Mouse (Mus musculus) embryonic stem cell, embryonic (primary cell): ENCODE results near the gene Arl6ip4.

ENCODE experiments used
- CTCF ChIA-PET, 4 experiments: fragments of 300-600 bp in 2 of 4; fragments of 350-600 bp in 2 of 4; sonication (Branson Sonifier 250); formaldehyde crosslinking; loops; one replicate each; lab custom pipeline; 2022; ENCODE audit warnings: inconsistent platforms in 2 of 4; lab: Charles Lee
- POLR2A ChIA-PET, 4 experiments: fragments of 300-600 bp in 2 of 4; fragments of 350-600 bp in 2 of 4; sonication (Branson Sonifier 250); formaldehyde crosslinking; loops; one replicate each; lab custom pipeline; 2022; ENCODE audit warnings: antibody characterized with exemption in 4 of 4, inconsistent platforms in 1 of 4; lab: Charles Lee

The Arl6ip4 gene

DNA sequence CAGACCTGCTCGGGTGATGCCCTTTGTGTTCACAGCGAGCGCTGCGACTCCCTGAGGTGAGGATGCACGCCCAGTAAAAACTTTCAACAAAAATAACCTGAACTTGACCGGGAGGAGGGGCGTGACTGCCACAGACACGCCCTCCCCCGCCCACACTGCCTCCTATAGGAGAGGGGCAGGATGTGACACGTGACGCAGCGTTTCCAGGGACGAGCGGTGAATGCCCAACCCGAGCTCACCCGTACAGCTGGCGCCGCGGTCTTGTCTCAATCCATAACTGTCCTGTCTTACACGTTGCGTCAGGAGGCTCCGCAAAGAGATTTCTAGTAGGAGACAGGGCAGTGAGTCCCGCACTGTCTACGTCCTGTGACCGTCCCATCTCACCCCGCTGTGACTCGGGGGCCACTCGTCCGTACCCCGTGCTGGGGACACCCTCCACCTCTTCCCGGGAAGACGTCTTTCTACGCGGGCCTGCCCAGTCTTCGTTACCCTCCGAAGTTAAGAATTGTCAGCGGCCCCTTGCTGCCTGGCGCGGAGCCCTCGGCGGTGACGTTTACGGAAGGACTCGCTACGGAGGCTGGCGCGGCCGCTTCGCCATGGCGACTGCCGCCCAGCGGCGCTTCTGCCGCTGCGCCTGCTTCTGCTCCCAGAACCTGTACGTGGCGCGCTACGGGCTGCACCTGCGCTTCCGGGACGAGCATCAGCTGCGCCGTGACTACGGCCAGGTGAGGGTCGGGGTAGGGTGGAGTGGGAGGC lies 4.0 kb upstream of the Arl6ip4 start, which contains the start of gene Ogfod2:
Gene Ogfod2, plus strand, starts transcription at position 556 of the 756 bp plus-strand sequence.
- CTCF ChIA-PET, result interaction anchor here in 3 of 4 experiments (0.6 to 3.1 kb wide), 12 partner anchors 9 to 214 kb away, joined by 3 to 13 read pairs (median 4); partner anchors contain the start of gene Abcb9 (in 1 of the 3)

DNA sequence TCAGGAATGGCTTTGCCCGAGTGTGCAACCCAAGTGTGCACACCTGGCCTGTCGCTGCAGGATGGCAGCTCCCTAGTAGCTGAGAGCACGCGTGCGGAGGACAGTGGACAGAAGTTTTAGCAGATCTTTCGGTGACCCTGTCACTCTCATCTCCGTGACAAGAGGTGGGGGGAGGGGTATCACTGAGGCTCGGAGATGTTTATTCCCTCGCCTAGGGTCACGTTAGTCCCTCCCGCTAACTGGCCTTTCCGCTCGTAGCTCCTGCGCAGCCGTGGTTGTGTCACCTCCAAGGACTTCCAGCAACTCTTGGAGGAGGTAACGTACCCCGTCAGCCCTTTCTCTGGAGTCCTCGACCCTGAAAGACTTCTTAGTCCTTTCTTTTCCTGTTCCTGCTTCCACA lies 3.4 kb upstream of the Arl6ip4 start:
- POLR2A ChIA-PET, result interaction anchor here in 3 of 4 experiments (0.6 to 3.0 kb wide), 19 partner anchors 9 to 327 kb away, joined by 3 to 20 read pairs (median 4); partner anchors contain the start of genes Abcb9 (in 3 of the 3), 2810006K23Rik (in 2 of the 3), Mphosph9 (in 2 of the 3) and Ccdc62 (in 1 of the 3)

More for the DNA sequence above, 4.0 kb upstream of the Arl6ip4 start, which contains the start of gene Ogfod2:
- POLR2A ChIA-PET, result interaction anchor here in 3 of 4 experiments (0.6 to 3.0 kb wide), 16 partner anchors 9 to 216 kb away, joined by 3 to 20 read pairs (median 4); partner anchors contain the start of genes Abcb9 (in 3 of the 3), 2810006K23Rik (in 2 of the 3), Mphosph9 (in 2 of the 3) and Ccdc62 (in 1 of the 3)

DNA sequence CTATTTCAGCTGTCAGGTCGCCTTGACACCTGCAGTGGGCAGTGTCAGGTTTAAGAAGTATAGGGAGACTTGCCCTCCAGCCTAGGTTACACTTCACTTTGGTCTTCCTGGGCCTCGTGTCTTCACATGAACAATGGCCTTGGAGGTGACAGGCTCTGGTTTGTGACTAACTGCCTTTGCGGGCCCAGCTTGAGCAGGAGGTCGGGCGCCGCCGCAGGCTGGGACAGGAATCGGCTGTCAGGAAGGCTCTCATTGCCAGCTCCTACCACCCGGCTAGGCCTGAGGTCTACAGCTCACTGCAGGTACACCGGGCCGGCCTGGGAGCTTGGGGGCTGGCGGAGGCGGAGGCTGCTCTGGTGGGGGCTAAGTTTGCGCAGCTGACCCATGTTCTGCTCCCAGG lies 2.9 kb upstream of the Arl6ip4 start:
- ChIA-PET POLR2A (interaction anchor here in 3 of 4 experiments (0.6 to 3.0 kb wide), 18 partner anchors 8 to 326 kb away, joined by 3 to 20 read pairs (median 4); partner anchors contain the start of genes Abcb9 (in 3 of the 3), 2810006K23Rik (in 2 of the 3), Mphosph9 (in 2 of the 3) and Ccdc62 (in 1 of the 3)), CTCF (interaction anchor here in 3 of 4 experiments (0.5 to 3.1 kb wide), 10 partner anchors 11 to 494 kb away, joined by 3 to 13 read pairs (median 3); partner anchors contain the start of gene Abcb9 (in 3 of the 3))

More for the DNA sequence above, 3.4 kb upstream of the Arl6ip4 start:
- CTCF ChIA-PET, result interaction anchor here in 3 of 4 experiments (0.5 to 3.1 kb wide), 8 partner anchors 10 to 494 kb away, joined by 3 to 13 read pairs (median 3); partner anchors contain the start of gene Abcb9 (in 2 of the 3)

DNA sequence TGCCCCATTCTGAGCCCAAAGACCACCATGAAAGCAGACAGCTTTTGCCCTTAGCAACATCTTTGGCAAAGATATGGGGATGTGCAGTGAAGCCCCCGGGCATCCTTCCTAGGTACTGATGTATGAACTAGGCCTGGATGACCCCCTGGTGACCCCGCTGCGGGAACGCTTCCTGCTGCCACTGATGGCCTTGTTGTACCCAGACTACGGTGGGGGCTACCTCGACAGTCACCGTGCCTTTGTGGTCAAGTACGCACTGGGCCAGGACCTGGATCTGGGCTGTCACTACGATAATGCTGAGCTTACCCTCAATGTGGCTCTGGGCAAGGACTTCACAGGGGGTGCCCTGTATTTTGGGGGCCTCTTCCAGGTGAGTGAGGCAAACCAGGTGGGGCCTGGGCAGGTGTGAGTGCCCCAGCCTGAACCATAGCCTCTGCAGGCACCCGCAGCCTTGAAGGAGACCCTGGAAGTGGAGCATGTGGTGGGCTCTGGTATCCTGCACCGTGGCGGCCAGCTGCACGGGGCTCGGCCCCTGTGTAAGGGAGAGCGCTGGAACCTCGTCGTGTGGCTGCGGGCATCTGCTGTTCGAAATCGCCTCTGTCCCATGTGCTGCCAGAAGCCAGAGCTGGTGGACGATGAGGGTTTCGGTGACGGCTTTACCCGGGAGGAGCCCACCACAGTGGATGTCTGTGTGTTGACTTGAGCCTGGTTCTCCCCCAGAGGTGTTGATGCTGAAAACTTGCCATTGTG lies 1.4 kb upstream of the Arl6ip4 start:
- POLR2A ChIA-PET, result interaction anchor here in 1 of 4 experiments (1.6 kb wide), 1 partner anchor 11 kb away, joined by 6 read pairs; no protein-coding TSS in a partner anchor
- CTCF ChIA-PET, result interaction anchor here in 2 of 4 experiments (0.7 kb wide), 2 partner anchors 114 to 200 kb away, joined by 3 to 4 read pairs; no protein-coding TSS in a partner anchor

DNA sequence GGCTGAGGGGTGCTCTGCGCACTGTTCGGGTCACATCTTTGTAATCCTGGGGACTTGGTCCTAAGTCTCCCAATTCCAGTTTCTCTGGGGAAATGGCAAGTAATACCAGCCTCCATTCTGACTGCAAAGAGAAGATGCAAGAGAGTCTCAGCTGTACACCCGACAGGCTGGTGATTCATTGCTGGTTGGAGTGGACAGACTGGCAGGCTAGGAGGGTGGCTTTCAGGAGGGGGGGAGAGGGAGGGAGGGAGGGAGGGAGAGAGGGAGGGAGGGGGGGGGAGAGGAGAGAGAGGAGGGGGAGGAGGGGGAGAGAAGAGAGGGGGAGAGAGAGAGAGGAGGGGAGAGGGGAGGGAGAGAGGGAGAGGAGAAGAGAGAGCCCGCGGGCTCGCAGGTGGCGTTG lies 358 bp upstream of the Arl6ip4 start:
- ChIA-PET POLR2A (interaction anchor here in 3 of 4 experiments (0.6 to 2.0 kb wide), 9 partner anchors 15 to 351 kb away, joined by 3 to 6 read pairs (median 4); partner anchors contain the start of genes 2810006K23Rik (in 3 of the 3), Mphosph9 (in 3 of the 3) and Abcb9 (in 2 of the 3)), CTCF (interaction anchor here in 1 of 4 experiments (0.7 kb wide), 1 partner anchor 83 kb away, joined by 4 read pairs; the partner anchor contains the start of gene Vps37b)

DNA sequence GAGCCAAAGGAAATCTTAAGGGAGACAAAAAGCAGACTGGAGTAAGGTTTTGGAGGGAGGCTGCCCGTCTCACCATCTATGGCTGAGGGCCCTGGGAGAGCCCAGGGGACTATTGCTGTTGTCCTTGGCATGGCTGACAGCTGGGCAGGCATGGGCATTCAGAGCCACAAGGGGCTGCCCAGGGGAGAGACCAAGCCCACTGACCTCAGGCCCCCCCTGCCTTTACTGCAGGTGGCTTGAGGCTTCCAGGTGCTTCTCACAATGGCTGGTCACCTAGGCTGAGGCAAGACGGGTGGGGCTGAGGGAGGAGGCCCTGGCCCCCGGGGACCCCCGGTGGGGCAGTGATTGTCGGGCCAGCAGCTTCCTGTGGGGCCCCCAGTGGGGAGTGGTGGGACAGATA lies 3.3 kb downstream of the Arl6ip4 start:
- CTCF ChIA-PET, result interaction anchor here in 1 of 4 experiments (0.7 kb wide), 1 partner anchor 996 kb away, joined by 3 read pairs; no protein-coding TSS in a partner anchor
- POLR2A ChIA-PET, result interaction anchor here in 2 of 4 experiments (0.7 to 1.6 kb wide), 2 partner anchors 23 to 43 kb away, joined by 3 read pairs; partner anchors contain the start of gene Abcb9 (in 1 of the 2)

DNA sequence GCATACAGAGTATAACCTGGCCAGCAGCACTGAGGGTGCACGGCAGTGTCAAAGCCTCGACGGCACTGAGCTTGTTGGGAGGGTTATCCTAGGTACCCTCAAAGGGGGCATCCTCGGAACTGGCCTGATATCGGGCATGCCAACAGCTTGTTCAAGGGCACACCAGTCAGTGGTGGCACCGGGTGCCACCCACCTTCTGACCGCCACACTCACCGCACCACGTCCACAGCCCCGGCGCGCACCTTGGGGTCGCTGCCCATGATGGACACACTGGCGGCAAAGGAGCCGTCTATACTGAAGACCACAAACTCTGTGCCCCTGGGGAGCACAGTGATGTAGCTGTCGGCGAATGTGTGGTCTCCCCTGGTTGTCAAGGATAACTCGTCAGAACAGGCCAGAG lies 6.5 kb downstream of the Arl6ip4 start:
- CTCF ChIA-PET, result interaction anchor here in 1 of 4 experiments (0.7 to 1.0 kb wide), 3 partner anchors 34 to 178 kb away, joined by 3 to 5 read pairs (median 3); no protein-coding TSS in a partner anchor
- POLR2A ChIA-PET, result interaction anchor here in 2 of 4 experiments (0.6 to 1.1 kb wide), 5 partner anchors 9 to 1536 kb away, joined by 3 to 4 read pairs (median 3); partner anchors contain the start of gene Abcb9 (in 1 of the 2)

DNA sequence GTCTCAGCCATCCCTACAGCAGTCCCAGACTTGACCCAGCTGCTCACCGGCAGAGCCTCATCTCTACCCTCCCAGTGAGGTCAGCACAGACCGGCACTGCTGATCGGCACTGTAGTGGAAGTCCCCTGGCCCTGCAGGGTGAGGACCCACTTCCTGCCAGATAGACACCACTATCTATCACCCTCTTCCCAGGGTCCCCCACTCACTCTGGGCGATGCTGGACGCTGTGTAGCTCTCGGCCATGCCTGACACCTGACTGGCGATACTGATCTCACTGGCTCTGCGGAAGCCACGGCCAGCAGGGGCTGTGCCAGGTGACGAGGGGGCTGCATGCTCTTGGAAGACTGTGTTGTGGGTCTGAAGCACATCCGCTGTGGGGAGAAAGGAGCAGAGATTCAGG lies 9.2 kb downstream of the Arl6ip4 start:
- CTCF ChIA-PET, result interaction anchor here in 1 of 4 experiments (0.6 kb wide), 1 partner anchor 170 kb away, joined by 4 read pairs; no protein-coding TSS in a partner anchor
- POLR2A ChIA-PET, result interaction anchor here in 1 of 4 experiments (0.6 to 1.1 kb wide), 2 partner anchors 12 to 51 kb away, joined by 3 read pairs; partner anchors contain the start of gene Ogfod2

DNA sequence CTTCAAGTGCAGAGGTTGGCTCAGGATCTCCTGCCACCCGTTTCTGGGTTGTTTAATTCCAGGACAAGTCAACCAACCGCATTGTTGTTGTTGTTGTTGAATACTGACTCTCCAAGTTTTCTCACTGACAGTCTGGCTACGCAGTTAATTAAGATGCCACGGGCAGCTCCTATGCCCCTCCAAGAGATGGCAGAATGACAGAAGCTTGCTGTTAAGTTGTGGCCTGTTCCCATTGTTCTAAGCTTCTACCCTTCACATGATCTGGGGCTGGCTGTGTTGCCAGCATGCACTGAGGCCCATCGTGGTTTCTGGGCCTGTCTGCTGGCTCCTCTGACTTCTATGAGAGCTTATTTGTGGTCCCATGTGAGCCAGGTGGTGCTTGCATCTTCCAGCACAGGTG lies 18.4 kb downstream of the Arl6ip4 start:
- CTCF ChIA-PET, result interaction anchor here in 2 of 4 experiments (0.5 to 1.2 kb wide), 2 partner anchors 165 to 795 kb away, joined by 3 read pairs; no protein-coding TSS in a partner anchor
- POLR2A ChIA-PET, result no interaction called here

DNA sequence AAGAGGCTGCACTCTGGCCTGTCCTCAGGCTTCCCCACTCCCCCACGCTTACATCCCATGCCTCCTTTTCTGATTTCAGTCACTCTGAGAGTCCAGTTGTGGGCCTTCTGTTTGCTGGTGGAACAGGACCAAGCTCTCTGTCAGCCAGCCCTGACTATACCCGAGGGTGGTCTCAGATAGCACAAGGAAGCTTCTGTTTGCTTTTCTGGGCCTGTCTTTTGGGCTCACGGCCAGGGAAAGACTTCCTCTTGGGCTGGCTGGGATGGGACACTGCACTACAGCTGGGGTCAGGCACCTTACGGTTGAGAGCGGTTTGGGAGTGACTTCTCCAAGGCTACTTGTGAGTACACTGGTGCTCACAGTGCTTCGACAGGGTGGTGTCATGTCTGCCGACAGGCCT lies 22.2 kb downstream of the Arl6ip4 start:
- POLR2A ChIA-PET, result no interaction called here
- CTCF ChIA-PET, result interaction anchor here in 1 of 4 experiments (0.6 kb wide), 1 partner anchor 288 kb away, joined by 3 read pairs; the partner anchor contains the start of gene Sbno1

DNA sequence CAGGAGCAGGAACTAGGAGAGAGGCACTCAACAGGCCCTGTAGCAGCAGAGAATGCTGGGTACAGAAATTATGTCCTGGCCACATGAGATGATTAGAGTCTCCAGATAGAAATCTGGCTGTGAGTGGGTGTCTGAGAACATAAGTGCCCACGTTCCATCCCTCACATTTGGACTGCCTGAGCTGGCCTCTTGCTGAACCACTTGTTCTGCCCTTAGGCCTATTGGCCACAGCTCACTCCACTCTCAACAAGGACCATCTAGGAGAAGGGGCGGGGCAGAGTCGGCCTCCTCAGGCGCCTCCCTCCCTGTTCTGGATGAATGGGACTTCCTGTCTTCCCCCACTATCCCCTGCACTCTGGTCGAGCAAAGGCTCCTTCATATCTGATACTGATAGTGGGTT lies 33.1 kb downstream of the Arl6ip4 start:
- POLR2A ChIA-PET, result interaction anchor here in 2 of 4 experiments (1.2 to 1.5 kb wide), 3 partner anchors 11 to 104 kb away, joined by 3 to 4 read pairs (median 3); no protein-coding TSS in a partner anchor
- CTCF ChIA-PET, result interaction anchor here in 2 of 4 experiments (0.6 to 1.4 kb wide), 2 partner anchors 13 to 1217 kb away, joined by 3 to 6 read pairs; no protein-coding TSS in a partner anchor

DNA sequence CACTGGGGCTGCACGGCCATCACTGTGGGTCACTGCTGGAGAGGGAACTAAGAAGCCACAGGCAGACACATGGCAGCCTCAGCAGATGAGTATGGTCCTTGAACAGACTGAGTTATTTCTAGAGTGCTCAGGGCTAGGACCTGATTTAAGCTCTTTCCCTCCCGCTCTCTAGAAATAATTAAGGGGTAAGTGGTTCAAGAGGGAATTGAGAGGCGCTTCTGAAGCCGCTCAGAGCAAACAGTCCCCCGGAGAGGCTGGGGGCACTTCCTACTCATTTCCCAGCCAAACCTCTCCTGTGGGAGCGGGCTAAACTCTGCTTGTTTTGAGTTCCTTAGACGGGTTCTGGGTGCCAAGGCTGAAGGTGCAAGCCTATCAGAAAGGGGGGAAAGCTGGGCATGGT lies 35.0 kb downstream of the Arl6ip4 start:
- POLR2A ChIA-PET, result no interaction called here
- CTCF ChIA-PET, result interaction anchor here in 2 of 4 experiments (0.7 to 0.9 kb wide), 2 partner anchors 9 to 23 kb away, joined by 3 read pairs; no protein-coding TSS in a partner anchor

DNA sequence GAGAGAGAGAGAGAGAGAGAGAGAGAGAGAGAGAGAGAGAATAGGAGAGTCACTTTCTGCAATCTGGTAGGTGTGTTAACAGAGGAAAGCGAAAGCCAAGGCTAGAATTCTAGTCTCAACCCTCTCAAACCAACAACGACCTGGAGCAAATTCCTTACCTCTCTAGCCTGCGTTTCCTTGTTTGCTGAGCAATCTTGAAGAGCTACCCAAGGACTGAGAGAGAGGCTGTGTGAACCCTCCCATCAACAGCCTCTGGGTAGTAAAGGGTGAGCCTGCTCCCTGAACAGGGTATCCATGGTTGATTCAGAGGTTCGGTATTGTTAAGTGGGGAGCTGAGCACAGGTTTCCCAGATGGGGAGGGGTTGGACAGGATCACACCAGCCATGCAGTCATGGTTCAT lies 36.8 kb downstream of the Arl6ip4 start:
- ChIA-PET CTCF (interaction anchor here in 3 of 4 experiments (0.6 to 2.1 kb wide), 4 partner anchors 10 to 80 kb away, joined by 3 to 6 read pairs (median 4); no protein-coding TSS in a partner anchor), POLR2A (interaction anchor here in 2 of 4 experiments (0.6 to 1.8 kb wide), 5 partner anchors 10 to 171 kb away, joined by 3 to 4 read pairs (median 3); no protein-coding TSS in a partner anchor)

DNA sequence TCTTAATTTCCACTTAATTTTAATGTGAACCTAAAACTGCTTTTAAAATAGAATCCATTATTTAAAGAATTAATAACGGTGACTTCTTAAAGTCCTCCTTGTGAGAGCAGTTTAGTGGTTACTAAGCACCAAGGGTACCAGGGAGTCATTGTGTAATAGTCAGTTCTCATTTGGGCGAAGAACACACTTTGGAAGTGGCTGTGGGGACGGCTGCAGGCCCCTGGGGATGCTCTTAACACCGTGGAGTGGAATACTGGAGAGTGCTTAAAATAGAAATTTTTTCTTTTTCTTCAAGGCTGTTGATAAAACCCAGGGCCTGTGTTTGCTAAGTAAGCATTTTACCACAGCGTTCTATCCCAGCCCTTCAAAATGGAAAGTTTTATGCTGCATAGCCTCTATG lies 40.1 kb downstream of the Arl6ip4 start:
- ChIA-PET POLR2A (no interaction called here), CTCF (no interaction called here)

DNA sequence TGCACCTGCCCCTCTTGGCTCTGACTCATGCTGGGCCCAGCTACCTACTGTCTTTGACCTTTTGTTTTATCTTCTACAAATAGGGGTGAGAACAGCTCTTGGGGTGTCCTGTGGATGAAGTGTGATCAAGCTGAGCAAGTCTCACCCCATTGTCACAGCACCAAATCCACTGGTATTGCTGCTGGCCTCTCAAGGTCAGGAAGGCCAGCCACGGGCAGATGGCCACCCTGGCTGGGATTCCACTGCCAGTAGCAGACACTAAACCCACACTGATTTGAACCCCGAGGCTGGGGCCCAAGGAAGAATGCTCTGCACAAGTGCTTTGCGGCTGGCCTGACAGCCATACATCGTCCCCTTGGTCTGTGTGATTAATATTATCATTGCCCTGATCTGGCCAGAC lies 42.4 kb downstream of the Arl6ip4 start:
- POLR2A ChIA-PET, result interaction anchor here in 1 of 4 experiments (1.0 kb wide), 1 partner anchor 151 kb away, joined by 3 read pairs; no protein-coding TSS in a partner anchor
- CTCF ChIA-PET, result interaction anchor here in 1 of 4 experiments (0.7 kb wide), 1 partner anchor 339 kb away, joined by 4 read pairs; no protein-coding TSS in a partner anchor

DNA sequence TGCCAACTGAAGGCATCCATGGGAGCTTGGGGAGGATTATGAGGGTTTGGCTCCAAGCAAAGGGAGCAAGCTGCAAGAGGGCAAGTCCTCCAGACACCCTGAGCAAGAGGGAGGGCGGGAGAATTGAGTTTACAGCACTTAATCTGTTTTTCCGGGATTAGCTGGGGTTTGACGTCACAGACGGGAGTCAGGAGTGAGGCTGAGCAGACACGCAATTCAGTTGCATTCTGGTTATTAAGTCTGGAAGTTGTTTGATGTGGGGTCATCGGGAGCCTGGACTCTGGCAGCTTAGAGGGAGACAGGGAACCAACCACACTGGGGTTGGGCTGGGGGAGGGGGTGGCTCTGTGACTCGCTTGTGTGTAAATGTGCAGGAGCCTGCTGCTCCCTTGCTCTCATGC lies 43.6 kb downstream of the Arl6ip4 start:
- CTCF ChIA-PET, result interaction anchor here in 2 of 4 experiments (0.6 to 1.0 kb wide), 3 partner anchors 8 to 162 kb away, joined by 3 read pairs; no protein-coding TSS in a partner anchor

More for the DNA sequence above, 43.6 kb downstream of the Arl6ip4 start:
- POLR2A ChIA-PET, result interaction anchor here in 2 of 4 experiments (0.6 to 1.4 kb wide), 2 partner anchors 10 to 588 kb away, joined by 3 to 4 read pairs; no protein-coding TSS in a partner anchor
